9 mouse cellular contexts compared by ENCODE assay signal in the genomic region with DNA sequence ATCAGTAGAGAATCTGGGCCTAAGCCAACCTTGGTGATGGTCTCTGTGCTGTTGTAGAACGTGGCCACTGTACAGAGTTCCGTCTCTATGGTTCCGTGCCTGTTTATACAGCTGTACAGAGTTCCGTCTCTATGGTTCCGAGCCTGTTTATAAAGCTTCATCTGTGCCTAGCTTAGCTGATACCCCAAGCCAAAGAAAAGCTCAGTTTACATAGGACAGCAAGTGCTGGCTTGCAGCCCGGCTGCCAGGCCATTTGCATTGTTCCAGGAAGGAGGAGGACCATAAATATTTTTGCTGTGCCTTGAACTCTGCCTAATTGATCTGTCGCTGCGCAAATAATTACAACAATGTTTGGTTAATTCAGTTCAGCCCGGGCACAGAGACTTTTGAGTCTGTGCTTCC. TPM values are rescaled to one million over a fixed set of nuclear protein-coding genes. Genes with fewer than 3 reads are reported as not detected.
DNase-seq lines count a peak whose midpoint lies in the region; ATAC-seq and TF ChIP-seq lines count a peak whose summit lies in the region.
"Had no signal": no experiment of that assay in that cellular context is flagged by ENCODE, and none has a peak within 500 bp of the region (broad histone marks: within the 10 kb centered on the region; RNA-seq: fewer than 3 reads in every experiment).

No protein-coding gene starts in this region.

- no peaks in the 10 kb centered on the region for H3K27me3 ChIP-seq in embryonic facial prominence, embryonic 15.5 days
- H3K27me3 ChIP-seq in heart, embryonic 15.5 days, result no peaks in the 10 kb centered on the region
- no peaks in the 10 kb centered on the region for H3K27me3 ChIP-seq in kidney, postnatal 0 days (ENCODE audit: insufficient read depth, low read length)
- H3K27me3 ChIP-seq in limb, embryonic 14.5 days (ENCODE audit: control insufficient read depth, insufficient read depth, low read length), result no peaks in the 10 kb centered on the region
- H3K27me3 ChIP-seq in midbrain, embryonic 14.5 days (ENCODE audit: control insufficient read depth, insufficient read depth, low read length), result no peaks in the 10 kb centered on the region
- no peaks in the 10 kb centered on the region for H3K27me3 ChIP-seq in stomach, embryonic 16.5 days (ENCODE audit: control insufficient read depth, insufficient read depth, low read length)

- peak overlapping the region; percentile 53; the same call in 1 of the 2 replicates for H3K27ac ChIP-seq in embryonic facial prominence, embryonic 15.5 days (replicated peaks)
- H3K27ac ChIP-seq in heart, embryonic 15.5 days, result no peak overlapping the region
- H3K27ac ChIP-seq in kidney, postnatal 0 days, result peak overlapping the region; percentile 70; the same call in 1 of the 2 replicates
- H3K27ac ChIP-seq in limb, embryonic 14.5 days (replicated peaks; ENCODE audit: low read depth, low read length), result peak overlapping the region; percentile 43; the same call in 1 of the 2 replicates
- no peak overlapping the region for H3K27ac ChIP-seq in midbrain, embryonic 14.5 days (replicated peaks; ENCODE audit: low read depth, low read length)
- H3K27ac ChIP-seq in stomach, embryonic 16.5 days (ENCODE audit: low read length), result peak overlapping the region; percentile 82

- peak; percentile 40 for DNase-seq in brain, embryonic 18.5 days (ENCODE audit: low read depth, low spot score)
- peak; percentile 95 for DNase-seq in kidney, postnatal 0 days (ENCODE audit: low spot score)
- DNase-seq in limb, embryonic 14.5 days (ENCODE audit: low spot score), result peak; percentile 84
- DNase-seq in midbrain, embryonic 14.5 days, result peak; percentile 74

- no peaks in the 10 kb centered on the region for H3K36me3 ChIP-seq in embryonic facial prominence, embryonic 15.5 days
- H3K36me3 ChIP-seq in heart, embryonic 15.5 days, result no peaks in the 10 kb centered on the region
- no peaks in the 10 kb centered on the region for H3K36me3 ChIP-seq in kidney, postnatal 0 days (ENCODE audit: insufficient read depth, low read length)
- H3K36me3 ChIP-seq in limb, embryonic 14.5 days (ENCODE audit: control insufficient read depth, insufficient read depth, low read length), result no peaks in the 10 kb centered on the region
- H3K36me3 ChIP-seq in midbrain, embryonic 14.5 days (ENCODE audit: control insufficient read depth, insufficient read depth, low read length), result no peaks in the 10 kb centered on the region
- H3K36me3 ChIP-seq in stomach, embryonic 16.5 days (ENCODE audit: control insufficient read depth, insufficient read depth, low read length), result no peaks in the 10 kb centered on the region

- no peaks in the 10 kb centered on the region for H3K4me1 ChIP-seq in embryonic facial prominence, embryonic 15.5 days
- no peaks in the 10 kb centered on the region for H3K4me1 ChIP-seq in heart, embryonic 15.5 days (replicated peaks)
- H3K4me1 ChIP-seq in kidney, postnatal 0 days (replicated peaks; ENCODE audit: insufficient read depth, low read length), result no peaks in the 10 kb centered on the region
- H3K4me1 ChIP-seq in limb, embryonic 14.5 days (ENCODE audit: control insufficient read depth, insufficient read depth, low read length), result peaks cover 2% of the 10 kb centered on the region; the same call in 1 of the 2 replicates
- no peaks in the 10 kb centered on the region for H3K4me1 ChIP-seq in midbrain, embryonic 14.5 days (ENCODE audit: control insufficient read depth, insufficient read depth, low read length)
- peaks cover 6% of the 10 kb centered on the region for H3K4me1 ChIP-seq in stomach, embryonic 16.5 days (ENCODE audit: control insufficient read depth, insufficient read depth, low read length)

- 13% methylated on average over 9 of the region's 9 CpGs for WGBS in embryonic facial prominence, embryonic 15.5 days
- WGBS in heart, embryonic 15.5 days, result 56% methylated on average over 9 of the region's 9 CpGs
- under 1% methylated on average over 9 of the region's 9 CpGs for WGBS in kidney, postnatal 0 days
- WGBS in limb, embryonic 14.5 days, result 10% methylated on average over 9 of the region's 9 CpGs
- 47% methylated on average over 9 of the region's 9 CpGs for WGBS in midbrain, embryonic 14.5 days
- 8% methylated on average over 9 of the region's 9 CpGs for WGBS in stomach, embryonic 16.5 days

- H3K9ac ChIP-seq in embryonic facial prominence, embryonic 15.5 days, result no peak overlapping the region
- no peak overlapping the region for H3K9ac ChIP-seq in heart, embryonic 15.5 days
- peak overlapping the region; percentile 48 for H3K9ac ChIP-seq in kidney, postnatal 0 days (ENCODE audit: low read depth, low read length)
- H3K9ac ChIP-seq in limb, embryonic 14.5 days (ENCODE audit: low read depth, low read length, severe bottlenecking), result peak overlapping the region; percentile 50
- H3K9ac ChIP-seq in midbrain, embryonic 14.5 days (replicated peaks; ENCODE audit: low read length), result 0 out of 2 replicates have a peak overlapping the region, but pooled peaks have one; percentile 16
- peak overlapping the region; percentile 30; the same call in 1 of the 2 replicates for H3K9ac ChIP-seq in stomach, embryonic 16.5 days (ENCODE audit: low read length)

- peak overlapping the region; percentile 44 for H3K4me2 ChIP-seq in embryonic facial prominence, embryonic 15.5 days (replicated peaks)
- H3K4me2 ChIP-seq in heart, embryonic 15.5 days, result peak overlapping the region; percentile 33
- H3K4me2 ChIP-seq in kidney, postnatal 0 days (ENCODE audit: low read length), result peak overlapping the region; percentile 57
- peak overlapping the region; percentile 51 for H3K4me2 ChIP-seq in limb, embryonic 14.5 days (replicated peaks; ENCODE audit: low read depth, low read length, severe bottlenecking)
- H3K4me2 ChIP-seq in midbrain, embryonic 14.5 days (ENCODE audit: low read length), result peak overlapping the region; percentile 19
- H3K4me2 ChIP-seq in stomach, embryonic 16.5 days (ENCODE audit: low read depth, low read length), result peak overlapping the region; percentile 46

- ATAC-seq in embryonic facial prominence, embryonic 15.5 days (ENCODE audit: insufficient number of reproducible peaks, low FRiP score, low TSS enrichment, low read depth), result peak; percentile 91
- peak; percentile 87; the same call in 1 of the 2 replicates for ATAC-seq in heart, embryonic 15.5 days (replicated peaks; ENCODE audit: insufficient number of reproducible peaks, insufficient read depth, low FRiP score, low read depth)
- ATAC-seq in kidney, postnatal 0 days (replicated peaks; ENCODE audit: low FRiP score, low read depth), result peak; percentile 96
- ATAC-seq in limb, embryonic 14.5 days (ENCODE audit: low FRiP score, low read depth), result peak; percentile 92
- peak; percentile 73 for ATAC-seq in midbrain, embryonic 14.5 days (ENCODE audit: low FRiP score, low TSS enrichment)
- peak; percentile 95 for ATAC-seq in stomach, embryonic 16.5 days (ENCODE audit: insufficient read depth, low FRiP score)
- ATAC-seq in inflammation-experienced regulatory T-cells, adult 6 months, result no peak
- ATAC-seq: Patski had no signal

- no peak for TF ChIP-seq CTCF in kidney, postnatal 0 days (IDR thresholded peaks at IDR 0.05; ENCODE audit: low read depth)

- H3K9me3 ChIP-seq in embryonic facial prominence, embryonic 15.5 days (replicated peaks), result no peaks in the 10 kb centered on the region
- H3K9me3 ChIP-seq in heart, embryonic 15.5 days (replicated peaks), result no peaks in the 10 kb centered on the region
- no peaks in the 10 kb centered on the region for H3K9me3 ChIP-seq in kidney, postnatal 0 days (replicated peaks; ENCODE audit: low read length)
- no peaks in the 10 kb centered on the region for H3K9me3 ChIP-seq in limb, embryonic 14.5 days (ENCODE audit: control insufficient read depth, low read length)
- no peaks in the 10 kb centered on the region for H3K9me3 ChIP-seq in midbrain, embryonic 14.5 days (ENCODE audit: control insufficient read depth, low read length)
- H3K9me3 ChIP-seq in stomach, embryonic 16.5 days (replicated peaks; ENCODE audit: control insufficient read depth, low read length), result no peaks in the 10 kb centered on the region

- 0 out of 2 replicates have a peak, but pooled peaks have one; percentile 30 for TF ChIP-seq POLR2A in limb, embryonic 14.5 days (IDR thresholded peaks at IDR 0.05; ENCODE audit: borderline replicate concordance, extremely low read depth, insufficient read depth, insufficient read length)

- peak overlapping the region; percentile 38 for H3K4me3 ChIP-seq in embryonic facial prominence, embryonic 15.5 days (replicated peaks)
- peak overlapping the region; percentile 7; the same call in 1 of the 2 replicates for H3K4me3 ChIP-seq in heart, embryonic 15.5 days
- H3K4me3 ChIP-seq in kidney, postnatal 0 days (replicated peaks; ENCODE audit: low read depth, low read length), result peak overlapping the region; percentile 22
- peak overlapping the region; percentile 25 for H3K4me3 ChIP-seq in limb, embryonic 14.5 days (replicated peaks; ENCODE audit: low read length)
- H3K4me3 ChIP-seq in midbrain, embryonic 14.5 days (replicated peaks; ENCODE audit: low read depth, low read length), result no peak overlapping the region
- peak overlapping the region; percentile 38 for H3K4me3 ChIP-seq in stomach, embryonic 16.5 days (replicated peaks; ENCODE audit: low read length)

RNA-seq across cellular contexts. Expression of gene A2ml1, which starts 15.7 kb away (rescaled TPM):
- polyA plus RNA-seq in embryonic facial prominence, embryonic 15.5 days (2015; fragmentation: Nextera tagmentation; extraction: Ambion mirVana), result 6.8 and 10.3 TPM in 2 replicates
- polyA plus RNA-seq in heart, embryonic 15.5 days (2015; fragmentation: Nextera tagmentation; extraction: Ambion mirVana), result 0.98 and 2.3 TPM in 2 replicates
- polyA plus RNA-seq in kidney, postnatal 0 days (2015; fragmentation: Nextera tagmentation; extraction: Ambion mirVana), result 0.71 and 0.84 TPM in 2 replicates
- 0.10 TPM in 1 of 2 replicates, not detected in the other for polyA plus RNA-seq in limb, embryonic 14.5 days (2012; rRNA removed)
- polyA plus RNA-seq in limb, embryonic 14.5 days (2014; fragmentation: Nextera tagmentation; extraction: Ambion mirVana), result not detected in 2 replicates
- 0.43 and 1.00 TPM in 2 replicates for polyA plus RNA-seq in midbrain, embryonic 14.5 days (2014; fragmentation: Nextera tagmentation; extraction: Ambion mirVana)
- 2.7 and 3.6 TPM in 2 replicates for polyA plus RNA-seq in stomach, embryonic 16.5 days (2015; fragmentation: Nextera tagmentation; extraction: Ambion mirVana)
- polyA plus RNA-seq in inflammation-experienced regulatory T-cells, adult 6 months (2017; shearing (Covaris generic)), result not detected

RNA-seq across cellular contexts. Expression of gene Klrb1a, which starts 26.2 kb away (rescaled TPM):
- not detected in 2 replicates for polyA plus RNA-seq in embryonic facial prominence, embryonic 15.5 days (2015; fragmentation: Nextera tagmentation; extraction: Ambion mirVana)
- polyA plus RNA-seq in heart, embryonic 15.5 days (2015; fragmentation: Nextera tagmentation; extraction: Ambion mirVana), result 0.20 TPM in 1 of 2 replicates, not detected in the other
- 0.54 and 0.66 TPM in 2 replicates for polyA plus RNA-seq in kidney, postnatal 0 days (2015; fragmentation: Nextera tagmentation; extraction: Ambion mirVana)
- polyA plus RNA-seq in limb, embryonic 14.5 days (2012; rRNA removed), result not detected in 2 replicates
- polyA plus RNA-seq in limb, embryonic 14.5 days (2014; fragmentation: Nextera tagmentation; extraction: Ambion mirVana), result not detected in 2 replicates
- not detected in 2 replicates for polyA plus RNA-seq in midbrain, embryonic 14.5 days (2014; fragmentation: Nextera tagmentation; extraction: Ambion mirVana)
- not detected in 2 replicates for polyA plus RNA-seq in stomach, embryonic 16.5 days (2015; fragmentation: Nextera tagmentation; extraction: Ambion mirVana)
- 1 to 10 TPM; 1.1 to 2.1 (median 1.4) TPM for polyA plus RNA-seq in inflammation-experienced regulatory T-cells, adult 6 months (2017; shearing (Covaris generic))
- polyA plus RNA-seq: Patski had no signal

Comparison
In these comparisons a context has a peak if more than half of its experiments do, and no peak if none do; other contexts are left out.
1. DNase-seq: peak in every context shown above with its lines; median percentile 95 in kidney, postnatal 0 days; 84 in limb, embryonic 14.5 days; 74 in midbrain, embryonic 14.5 days; 40 in brain, embryonic 18.5 days.
2. H3K27ac ChIP-seq: peak in embryonic facial prominence, embryonic 15.5 days (single experiment), kidney, postnatal 0 days (single experiment), limb, embryonic 14.5 days (single experiment) and stomach, embryonic 16.5 days (single experiment); none in heart, embryonic 15.5 days (single experiment) and midbrain, embryonic 14.5 days (single experiment).
3. H3K9ac ChIP-seq: peak in kidney, postnatal 0 days (single experiment), limb, embryonic 14.5 days (single experiment), midbrain, embryonic 14.5 days (single experiment) and stomach, embryonic 16.5 days (single experiment); none in embryonic facial prominence, embryonic 15.5 days (single experiment) and heart, embryonic 15.5 days (single experiment).
4. Peak in every context shown above with its lines, with median percentiles within 50 percentile points of each other: H3K4me2 ChIP-seq.